Mouse (Mus musculus) E14TG2a.4 (cell line): ENCODE results near the gene Cdc42se1.

Experiments used
- CTCF ChIP-seq: conservative IDR thresholded peaks from 2 replicates; pipeline ENCODE4 v1.5.1; 2014; ENCODE audit warnings: low read length
- NANOG ChIP-seq: IDR thresholded peaks from 2 replicates; pipeline ENCODE4 v1.6.1; 2014; ENCODE audit warnings: borderline replicate concordance, low read length, mixed read lengths
- POU5F1 ChIP-seq: IDR thresholded peaks from 2 replicates; pipeline ENCODE4 v1.6.1; 2014; ENCODE audit warnings: low read length, borderline replicate concordance

DNA sequence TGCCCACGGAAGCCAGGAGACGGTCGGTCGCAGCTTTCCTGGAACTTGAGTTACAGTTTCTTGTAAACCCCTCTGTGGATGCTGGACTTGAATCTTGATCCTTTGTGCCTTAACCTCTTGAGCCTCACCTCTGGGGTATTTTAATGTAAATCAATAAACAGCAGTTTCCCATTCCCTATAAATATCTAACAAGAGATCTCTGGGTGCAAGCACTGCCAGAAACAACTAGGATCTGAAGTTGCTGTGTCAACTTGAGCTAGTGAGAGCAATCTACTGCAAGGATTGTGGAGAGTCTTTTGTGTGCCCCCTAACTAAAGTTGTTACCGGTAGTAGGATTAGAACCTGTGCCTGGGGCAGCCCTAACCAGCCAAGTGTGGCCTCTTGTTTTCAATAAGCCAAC lies 56.9 kb downstream of the Cdc42se1 start:
- TF ChIP-seq CTCF (no peak), NANOG (no peak), POU5F1 (no peak)
